Mouse (Mus musculus): ENCODE measurements around the gene Iqck.

Iqck gene

DNA sequence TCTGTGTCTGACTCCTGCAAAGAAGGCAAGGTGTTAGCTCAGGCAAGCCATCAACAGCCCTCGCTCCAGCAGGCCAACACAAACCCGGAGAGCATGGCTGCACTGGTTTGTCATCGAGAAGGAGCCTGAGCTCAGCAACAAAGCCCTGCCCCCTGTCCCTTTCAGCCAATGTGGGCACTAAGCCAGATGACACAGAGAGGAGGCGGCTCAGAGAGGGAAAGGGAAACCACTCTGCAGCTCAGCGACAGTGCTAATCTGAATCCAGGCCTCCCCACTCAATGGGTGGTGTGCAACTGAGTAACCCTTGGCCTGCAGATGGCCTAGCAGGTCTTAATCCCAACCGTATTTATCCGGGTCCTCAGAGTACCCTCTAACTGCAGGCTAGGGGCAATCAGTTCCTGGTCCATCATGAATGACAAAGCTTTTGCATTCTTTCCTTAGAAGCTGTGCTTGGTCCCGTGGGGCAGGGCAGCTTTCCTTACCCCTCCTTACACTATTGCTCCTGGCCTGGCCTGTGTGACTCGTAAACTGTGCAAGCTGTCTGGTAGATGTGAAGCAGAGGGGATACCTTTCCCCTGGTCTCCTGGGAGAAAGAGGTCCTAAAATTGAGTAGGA is 4.8 kb upstream of the Iqck start:
- DNase-seq (ENCODE audit: low spot score in 2 of 2), result peak in 1 of 2 experiments; percentile 52

GRCm38 (mm10) chr7:118851571-118851970 is 4.0 kb upstream of the Iqck start:
- peak in 1 of 2 experiments; percentile 35 for DNase-seq (ENCODE audit: low spot score in 2 of 2)

GRCm38 (mm10) chr7:118852611-118853010 is 2.9 kb upstream of the Iqck start:
- DNase-seq (ENCODE audit: low spot score in 2 of 2), result no peak

DNA sequence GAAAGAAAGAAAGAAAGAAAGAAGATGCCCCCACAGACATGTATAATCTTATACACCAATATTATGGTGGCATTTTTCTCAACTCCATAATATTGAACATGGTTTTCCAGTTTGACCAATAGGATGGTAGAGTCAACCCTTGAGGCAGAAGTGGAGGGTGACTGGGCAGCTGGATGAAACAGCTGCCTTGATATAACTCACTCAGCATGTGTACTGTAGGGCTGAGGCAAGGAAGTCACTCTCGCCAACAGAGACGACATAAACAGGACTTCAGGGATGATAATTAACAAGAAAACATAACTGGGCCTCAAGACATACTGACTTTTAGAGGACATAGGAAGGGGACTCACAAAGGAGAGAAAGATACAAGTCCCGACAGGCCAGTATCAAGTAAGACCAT is 946 bp upstream of the Iqck start:
- no peak for DNase-seq (ENCODE audit: low spot score in 2 of 2)

DNA sequence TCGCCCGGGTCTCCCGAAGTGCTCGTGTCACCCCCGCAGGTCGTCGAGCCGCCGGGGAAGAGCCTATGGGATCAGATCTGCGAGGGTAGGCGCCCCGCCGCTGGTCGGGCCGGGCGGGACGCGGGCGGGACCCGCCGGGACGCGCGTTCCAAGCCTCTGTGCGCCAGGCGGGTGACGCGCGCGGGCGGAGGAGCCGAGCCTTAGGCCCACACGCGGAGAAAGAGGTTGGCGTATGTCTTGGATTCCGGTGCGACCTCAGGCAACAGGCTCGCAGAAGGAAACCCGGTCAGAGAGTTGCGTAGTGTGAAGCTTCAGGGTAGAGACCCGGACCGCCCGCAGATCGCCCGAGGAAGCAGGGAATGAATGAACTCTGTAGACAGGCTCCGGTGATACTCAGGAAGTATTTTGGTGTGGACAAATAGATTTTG is 339 bp downstream of the Iqck start, which contains the start of gene Knop1:
Gene Knop1 (minus strand): TSS at position 378 of the 428 bp plus-strand sequence.
- DNase-seq (ENCODE audit: low spot score in 2 of 2), result no peak

- no peak for DNase-seq (ENCODE audit: low spot score in 2 of 2)
These were observed 3.1 kb downstream of the Iqck start for GRCm38 (mm10) chr7:118858640-118859039.

GRCm38 (mm10) chr7:118865362-118865761 is 9.8 kb downstream of the Iqck start:
- no peak for DNase-seq (ENCODE audit: low spot score in 2 of 2)

GRCm38 (mm10) chr7:118879466-118880029 is 24.0 kb downstream of the Iqck start:
- DNase-seq (ENCODE audit: low spot score in 2 of 2), result no peak

GRCm38 (mm10) chr7:118883957-118884356 is 28.4 kb downstream of the Iqck start:
- DNase-seq (ENCODE audit: low spot score in 2 of 2), result no peak

GRCm38 (mm10) chr7:118884969-118885368 is 29.4 kb downstream of the Iqck start:
- no peak for DNase-seq (ENCODE audit: low spot score in 2 of 2)

DNA sequence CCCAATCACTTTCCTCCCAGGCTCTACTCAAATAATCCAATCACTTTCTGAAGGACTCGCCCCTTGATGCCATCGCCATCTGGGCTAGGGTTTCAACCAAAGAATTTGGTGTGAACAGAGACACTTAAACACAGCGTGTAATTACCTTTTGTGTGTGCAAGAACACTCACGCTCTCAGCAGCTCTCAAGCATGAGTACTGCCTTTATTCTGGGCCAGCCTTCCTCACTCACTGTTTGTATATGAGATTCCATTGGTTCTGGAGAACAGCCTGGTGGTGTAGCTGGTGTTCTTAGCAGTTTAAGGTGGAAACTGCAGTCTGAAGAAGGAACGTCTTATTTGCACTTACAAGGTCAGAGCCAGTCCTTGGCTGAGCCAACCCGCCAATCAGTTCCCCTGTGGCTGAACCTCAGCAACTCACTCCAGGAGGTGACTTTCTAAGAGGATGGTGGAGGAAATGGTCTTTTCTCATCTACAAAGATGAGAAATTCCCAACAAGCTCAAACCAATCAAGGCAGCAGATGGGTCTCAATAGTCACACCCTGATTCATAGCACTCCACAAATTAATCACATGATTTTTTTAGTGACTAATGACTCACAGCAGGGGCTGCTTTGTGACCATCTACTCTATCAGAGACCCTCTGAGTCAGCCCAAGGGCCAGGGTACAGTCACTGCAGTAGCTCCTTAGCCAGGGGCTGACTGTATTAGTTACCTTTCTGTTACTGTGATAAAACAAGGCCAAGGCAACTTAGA is 31.9 kb downstream of the Iqck start:
- DNase-seq (ENCODE audit: low spot score in 2 of 2), result no peak

DNA sequence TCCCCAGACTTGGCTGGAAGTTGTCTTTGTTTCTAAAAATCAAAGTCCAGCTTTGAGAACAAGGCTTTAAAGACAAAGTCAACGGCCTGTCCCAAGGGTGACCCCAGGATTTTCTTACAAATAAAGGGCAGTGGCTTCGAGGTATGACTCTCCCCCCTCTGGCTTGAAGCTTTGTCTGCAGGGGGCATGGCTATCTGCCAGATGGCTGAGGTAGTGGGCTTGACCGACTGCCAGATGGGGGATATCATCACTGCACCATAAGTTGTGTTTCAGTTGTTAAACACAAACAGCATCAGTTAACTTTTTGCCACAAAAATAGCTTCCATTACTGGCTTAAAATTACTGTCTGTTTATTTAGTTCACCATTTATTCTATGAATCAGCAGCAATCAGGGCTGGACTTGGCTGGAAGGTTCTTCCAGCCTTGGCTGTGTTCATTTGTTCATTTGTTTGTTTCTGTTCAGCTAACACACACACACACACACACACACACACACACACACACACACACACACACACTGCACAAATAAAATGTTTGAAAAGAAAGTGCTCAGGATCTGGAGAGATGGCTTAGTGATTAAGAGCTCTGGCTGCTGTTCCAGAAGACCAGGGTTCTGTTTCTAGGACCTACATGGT is 33.6 kb downstream of the Iqck start:
- peak; percentile 13 to 24 for DNase-seq (ENCODE audit: low spot score in 2 of 2)

DNA sequence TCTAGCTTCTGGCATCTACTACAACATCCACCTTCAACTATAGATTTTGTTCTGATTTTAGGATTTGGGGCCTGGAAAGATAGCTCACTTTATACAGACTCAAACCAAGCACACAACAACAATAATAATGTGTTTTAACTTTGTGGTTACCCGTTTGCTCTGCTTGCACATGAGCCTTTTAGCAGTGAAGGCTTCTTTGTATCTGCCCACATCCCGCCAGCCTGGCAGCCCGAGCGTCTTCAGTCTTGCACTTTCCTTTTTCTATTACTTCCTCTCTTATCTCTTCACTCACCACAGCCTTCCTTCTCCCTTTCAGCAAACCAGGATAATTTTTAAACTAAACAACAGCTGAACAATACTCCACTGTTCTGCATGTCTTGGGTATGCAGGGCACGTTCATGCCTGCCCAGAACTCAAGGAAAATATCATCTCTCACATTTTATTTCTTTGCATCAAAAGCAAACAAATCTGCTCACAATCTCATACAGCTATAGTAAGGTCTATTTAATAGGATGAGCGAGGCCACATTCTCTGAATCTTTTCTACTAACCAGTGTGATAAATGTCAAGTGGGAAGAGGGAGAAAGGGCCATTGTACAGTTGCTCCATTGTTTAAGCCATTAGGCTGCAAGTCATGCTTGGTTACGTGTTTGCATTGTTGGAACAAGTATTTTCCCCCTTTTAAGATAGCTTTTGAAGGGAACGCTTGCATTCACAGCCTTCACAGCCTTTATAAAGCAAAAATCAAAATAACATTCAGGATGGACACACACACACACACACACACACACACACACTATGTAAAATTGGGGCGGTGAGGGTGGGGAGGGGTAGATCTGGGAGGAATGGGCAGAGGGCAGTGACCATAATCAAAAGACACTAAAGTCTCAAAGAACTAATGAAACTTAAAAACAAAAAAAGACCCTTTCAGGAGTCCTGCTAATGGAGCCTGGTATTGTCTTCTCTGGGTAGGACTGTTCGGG is 40.2 kb downstream of the Iqck start:
- DNase-seq (ENCODE audit: low spot score in 2 of 2), result peak in 1 of 2 experiments; percentile 12

- DNase-seq (ENCODE audit: low spot score in 2 of 2), result no peak
These were observed 42.5 kb downstream of the Iqck start for GRCm38 (mm10) chr7:118898063-118898462.

DNA sequence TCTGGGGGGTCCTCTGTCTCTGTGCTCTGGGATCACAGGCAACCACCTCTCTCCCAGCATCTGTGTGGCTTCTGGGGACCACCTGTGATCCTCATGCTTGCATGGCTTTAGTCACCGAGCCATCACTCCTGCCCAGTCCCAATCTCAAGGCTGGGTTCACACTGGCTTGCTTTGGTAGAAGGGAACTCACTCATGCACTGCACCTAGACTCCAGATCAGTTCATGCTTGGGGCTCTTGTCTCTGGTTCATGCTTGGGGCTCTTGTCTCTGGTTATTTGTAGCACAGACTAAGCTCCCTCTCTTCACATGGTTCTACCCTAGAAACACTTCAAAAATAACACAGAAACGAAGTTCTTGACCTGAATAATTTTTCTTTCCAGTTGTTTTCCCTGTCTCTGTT is 44.5 kb downstream of the Iqck start:
- no peak for DNase-seq (ENCODE audit: low spot score in 2 of 2)

DNA sequence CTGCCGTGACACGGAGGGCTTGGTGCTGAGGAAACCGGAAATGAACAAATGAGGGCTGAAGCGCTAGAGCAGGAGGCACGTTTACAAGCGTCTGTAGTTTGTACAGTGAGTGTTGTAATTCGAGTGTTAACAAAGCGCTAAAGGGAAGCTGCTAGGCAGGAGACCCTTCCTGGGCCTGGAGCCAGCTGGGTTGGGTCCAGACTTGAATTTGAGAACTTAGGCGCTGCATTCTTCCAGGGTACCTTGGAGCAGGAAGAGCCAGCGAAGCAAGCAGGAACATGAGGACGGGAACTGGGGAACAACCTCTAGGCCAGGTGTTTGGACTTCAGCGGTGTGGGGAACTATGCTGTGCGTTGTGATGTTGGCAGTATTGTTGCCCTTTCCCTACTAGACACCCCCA is 47.4 kb downstream of the Iqck start:
- DNase-seq (ENCODE audit: low spot score in 2 of 2), result peak; percentile 45 to 57

GRCm38 (mm10) chr7:118903879-118904278 is 48.3 kb downstream of the Iqck start:
- no peak for DNase-seq (ENCODE audit: low spot score in 2 of 2)

DNA sequence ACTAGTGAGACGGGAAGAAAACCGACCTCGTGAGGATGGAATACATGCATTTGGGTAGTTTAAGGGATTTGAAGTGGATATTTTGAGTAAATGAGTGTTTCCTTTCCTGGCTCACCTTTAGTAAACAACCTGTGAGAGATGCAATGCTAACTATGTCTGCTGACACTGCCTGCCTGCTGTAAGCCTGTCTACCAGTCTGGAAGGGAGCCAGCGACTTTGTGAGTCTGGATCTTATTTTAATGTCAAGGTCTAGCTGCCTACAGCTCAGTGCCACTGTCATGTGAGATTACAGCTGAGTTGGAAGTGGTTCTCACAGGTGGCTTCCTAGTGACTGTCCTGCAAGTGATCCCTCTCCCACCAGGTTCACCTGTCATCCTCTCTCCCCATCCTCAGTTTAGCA is 49.0 kb downstream of the Iqck start:
- DNase-seq (ENCODE audit: low spot score in 2 of 2), result no peak

DNA sequence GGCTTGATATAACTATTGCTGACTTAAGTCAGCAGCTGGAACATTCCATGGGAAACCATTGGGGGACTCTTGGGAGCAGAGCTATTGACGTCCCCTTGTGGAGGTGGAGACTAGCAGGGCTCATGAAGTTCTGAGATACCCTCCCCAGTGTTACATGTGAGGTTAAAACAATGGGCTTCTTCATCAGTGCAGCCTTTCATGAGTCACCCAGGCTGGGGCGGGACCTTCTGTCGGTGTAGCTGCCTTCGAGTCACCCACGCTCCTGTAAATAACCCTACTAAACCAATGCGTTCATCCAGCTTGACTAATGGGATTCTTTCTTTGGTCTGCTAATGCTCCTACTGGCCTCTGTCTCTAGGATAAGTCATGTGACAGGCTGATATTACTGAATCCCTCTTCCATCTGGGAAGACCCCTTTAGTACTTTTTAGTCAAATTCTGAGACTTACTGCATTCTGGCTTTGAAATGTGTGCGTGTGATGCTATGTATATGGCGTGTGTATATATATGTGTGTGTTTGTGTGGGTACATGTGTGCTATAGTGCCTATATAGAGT is 53.5 kb downstream of the Iqck start:
- DNase-seq (ENCODE audit: low spot score in 2 of 2), result no peak

DNA sequence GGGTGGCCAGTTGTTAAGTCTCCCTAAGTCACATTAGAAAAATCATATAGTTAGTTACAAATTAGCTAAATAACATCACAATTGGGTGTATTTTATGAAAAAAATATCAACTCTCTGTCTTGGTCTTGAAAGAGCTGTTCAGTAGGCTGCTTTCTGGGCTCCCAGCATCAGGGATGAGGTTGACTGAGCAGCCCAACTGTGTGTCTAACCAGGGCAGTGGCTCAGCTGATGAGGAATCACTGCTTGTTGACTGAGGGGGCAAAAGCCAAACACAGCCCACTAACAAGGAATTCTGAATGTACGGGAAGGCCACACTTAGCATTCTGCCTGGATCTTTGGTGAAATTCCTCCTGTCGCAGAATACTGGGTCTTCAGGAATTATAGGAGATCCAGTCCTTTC is 54.9 kb downstream of the Iqck start:
- no peak for DNase-seq (ENCODE audit: low spot score in 2 of 2)

DNA sequence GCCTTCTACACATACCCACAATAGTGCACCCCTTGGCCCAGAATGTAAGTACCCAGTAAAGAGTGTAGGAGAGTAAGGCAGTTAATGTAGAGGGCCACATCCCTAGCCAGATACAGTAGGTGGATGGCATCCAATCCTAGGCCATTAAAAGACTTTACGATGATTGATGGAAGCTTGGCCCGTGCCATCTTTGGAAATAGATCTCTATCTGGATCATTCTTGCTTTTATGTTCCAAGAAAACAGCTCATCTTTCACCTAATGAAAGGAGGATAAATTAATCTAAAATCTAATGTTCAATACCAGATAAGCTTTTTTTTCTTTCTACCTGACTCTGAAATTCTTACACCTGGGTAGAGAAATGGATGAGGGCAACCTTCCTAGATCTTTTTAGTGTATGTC is 55.6 kb downstream of the Iqck start:
- no peak for DNase-seq (ENCODE audit: low spot score in 2 of 2)
